Mouse (Mus musculus) bone marrow, adult 2 months (tissue): ENCODE data around the gene Zfp668.

ENCODE experiments used
- CTCF ChIP-seq: fragments of 200-500 bp; IDR thresholded peaks from 2 replicates; pipeline ENCODE4 v1.5.1; 2011; ENCODE audit warnings: low read length, control low read depth; ENCODE audit not compliant: control insufficient read depth, insufficient read depth
- POLR2A ChIP-seq: fragments of 200-500 bp; IDR thresholded peaks from 2 replicates; pipeline ENCODE4 v1.6.1; 2011; ENCODE audit warnings: low read depth, mild to moderate bottlenecking, control low read depth, low read length, borderline replicate concordance; ENCODE audit not compliant: control insufficient read depth

GRCm38 (mm10) chr7:127824176-127824871 is 52.3 kb downstream of the Zfp668 start, which contains the start of the genes Stx4a and Stx1b:
- TF ChIP-seq POLR2A (no peak), CTCF (no peak)
